Mouse (Mus musculus) cerebellum, adult 9-10 months (tissue): Measurements from ENCODE around the gene Fam136a.
"Not testable (repeated sequence)": the region's sequence is repeated elsewhere in the genome, so short reads cannot be mapped to it uniquely, and the experiment has no call there.

ENCODE experiments used
- DNase-seq: peaks from one replicate; pipeline ENCODE4 v3.0.0; 2022

Gene Fam136a

GRCm38 (mm10) chr6:86365371-86366124 lies at the start of gene Fam136a:
TSS of gene Fam136a (plus strand) at chr6:86365646.
- peak; percentile 93 for DNase-seq

- DNase-seq: no peak
Observed at GRCm38 (mm10) chr6:86317066-86317465, 48.4 kb upstream of the Fam136a start.

GRCm38 (mm10) chr6:86318855-86319254 lies 46.6 kb upstream of the Fam136a start:
- peak; percentile 5 for DNase-seq

- DNase-seq: no peak
Observed at GRCm38 (mm10) chr6:86322031-86322563, 43.3 kb upstream of the Fam136a start.

GRCm38 (mm10) chr6:86322991-86323390 lies 42.5 kb upstream of the Fam136a start:
- DNase-seq: no peak

- DNase-seq: no peak
Observed at GRCm38 (mm10) chr6:86324400-86324799, 41.0 kb upstream of the Fam136a start.

- DNase-seq: peak; percentile 24
Observed at GRCm38 (mm10) chr6:86325646-86326045, 39.8 kb upstream of the Fam136a start.

- DNase-seq: no peak
Observed at GRCm38 (mm10) chr6:86326866-86327265, 38.6 kb upstream of the Fam136a start.

- DNase-seq: no peak
Observed at GRCm38 (mm10) chr6:86328369-86328768, 37.1 kb upstream of the Fam136a start.

- DNase-seq: no peak
Observed at GRCm38 (mm10) chr6:86329943-86330342, 35.5 kb upstream of the Fam136a start.

GRCm38 (mm10) chr6:86335121-86335849 lies 30.2 kb upstream of the Fam136a start:
- DNase-seq: no peak

GRCm38 (mm10) chr6:86335860-86336259 lies 29.6 kb upstream of the Fam136a start:
- DNase-seq: no peak

- DNase-seq: not testable (repeated sequence)
Observed at GRCm38 (mm10) chr6:86336340-86336739, 29.1 kb upstream of the Fam136a start.

GRCm38 (mm10) chr6:86343656-86344055 lies 21.8 kb upstream of the Fam136a start:
- DNase-seq: no peak

- no peak for DNase-seq
Observed at GRCm38 (mm10) chr6:86346063-86346462, 19.4 kb upstream of the Fam136a start.

GRCm38 (mm10) chr6:86349257-86349656 lies 16.2 kb upstream of the Fam136a start:
- DNase-seq: peak; percentile 46

- DNase-seq: no peak
Observed at GRCm38 (mm10) chr6:86354948-86355347, 10.5 kb upstream of the Fam136a start.

GRCm38 (mm10) chr6:86356956-86357355 lies 8.5 kb upstream of the Fam136a start:
- no peak for DNase-seq

- no peak for DNase-seq
Observed at GRCm38 (mm10) chr6:86360691-86361090, 4.8 kb upstream of the Fam136a start.

- no peak for DNase-seq
Observed at GRCm38 (mm10) chr6:86361373-86361772, 4.1 kb upstream of the Fam136a start.

- DNase-seq: peak; percentile 88
Observed at GRCm38 (mm10) chr6:86364442-86365141, 854 bp upstream of the Fam136a start.

- peak; percentile 75 for DNase-seq
Observed at GRCm38 (mm10) chr6:86366125-86366852, 843 bp downstream of the Fam136a start.

GRCm38 (mm10) chr6:86366853-86367249 lies 1.4 kb downstream of the Fam136a start:
- no peak for DNase-seq
